25 mouse cellular contexts compared by ENCODE assay signal in genomic region chr6:120079547-120079946, GRCm38 (mm10). TPM values are rescaled to one million over a fixed set of nuclear protein-coding genes. Genes with fewer than 3 reads are reported as not detected.
"Had no signal": no experiment of that assay in that cellular context is flagged by ENCODE, and none has a peak within 500 bp of the region (broad histone marks: within the 10 kb centered on the region; RNA-seq: fewer than 3 reads in every experiment).

No protein-coding gene starts in this region.

- H3K9me3 ChIP-seq: liver, embryonic 15.5 days; lung, embryonic 15.5 days; megakaryocyte, embryonic 14.5 days; midbrain, embryonic 13.5 days; midbrain, embryonic 15.5 days; neural tube, embryonic 12.5 days had no signal

- H3K4me3 ChIP-seq: liver, embryonic 15.5 days; lung, embryonic 15.5 days; megakaryocyte, embryonic 14.5 days; midbrain, embryonic 13.5 days; midbrain, embryonic 15.5 days; neural tube, embryonic 12.5 days had no signal

- H3K27ac ChIP-seq: liver, embryonic 15.5 days; lung, embryonic 15.5 days; macrophage; midbrain, embryonic 13.5 days; midbrain, embryonic 15.5 days; neural tube, embryonic 12.5 days had no signal

- H3K9ac ChIP-seq: liver, embryonic 15.5 days; liver, postnatal 0 days; lung, embryonic 15.5 days; midbrain, embryonic 13.5 days; midbrain, embryonic 15.5 days; neural tube, embryonic 12.5 days had no signal

- H3K27me3 ChIP-seq: liver, embryonic 15.5 days; lung, embryonic 15.5 days; megakaryocyte, embryonic 14.5 days; midbrain, embryonic 13.5 days; midbrain, embryonic 15.5 days; neural tube, embryonic 12.5 days had no signal

- H3K4me1 ChIP-seq: lung, embryonic 15.5 days; midbrain, embryonic 13.5 days; midbrain, embryonic 15.5 days; neural tube, embryonic 12.5 days had no signal

- H3K36me3 ChIP-seq: liver, embryonic 15.5 days; lung, embryonic 15.5 days; midbrain, embryonic 13.5 days; midbrain, embryonic 15.5 days; neural tube, embryonic 12.5 days had no signal

- DNase-seq: liver, postnatal 0 days; lung, adult 2 months; lung, postnatal 14 days; lung, postnatal 36 days; right cerebral cortex, postnatal 25 days; right cerebral cortex, postnatal 4 days; spleen, adult 18-20 months; thymus, adult 18-20 months; thymus, postnatal 25 days; thymus, postnatal 4 days had no signal

RNA-seq across cellular contexts. Expression of gene Ninj2, which starts 13.6 kb away (rescaled TPM):
- total RNA-seq: megakaryocyte progenitor cell, adult 5-6 weeks; midbrain, postnatal 0 days; neutrophil, adult 5-6 weeks had no signal
- polyA plus RNA-seq: macrophage; midbrain, embryonic 11.5 days; midbrain, embryonic 13.5 days; midbrain, embryonic 15.5 days; midbrain, postnatal 0 days; neural tube, embryonic 12.5 days; neural tube, embryonic 14.5 days; small intestine, adult 2 months; stomach, embryonic 14.5 days; stomach, embryonic 16.5 days had no signal
